Mouse (Mus musculus) E14TG2a.4 (cell line): ENCODE measurements around the gene Ktn1.

ENCODE experiments used
- H3K27me3 ChIP-seq: 2 replicates; pipeline ENCODE4 v1.6.1; 2014; ENCODE audit warnings: low read length, control low read depth; ENCODE audit not compliant: insufficient read depth
- H3K36me3 ChIP-seq: 2 replicates; pipeline ENCODE4 v1.6.1; 2014; ENCODE audit warnings: low read length, control low read depth; ENCODE audit not compliant: insufficient read depth
- H3K4me1 ChIP-seq: replicated peaks from 2 replicates; pipeline ENCODE4 v1.6.1; 2014; ENCODE audit warnings: low read depth, low read length, control low read depth
- H3K4me3 ChIP-seq: replicated peaks from 2 replicates; pipeline ENCODE4 v1.5.1; 2014; ENCODE audit warnings: mild to moderate bottlenecking, low read length
- H3K9me3 ChIP-seq: 2 replicates; pipeline ENCODE4 v1.6.1; 2014; ENCODE audit warnings: low read length, control low read depth
- CTCF ChIP-seq: conservative IDR thresholded peaks from 2 replicates; pipeline ENCODE4 v1.5.1; 2014; ENCODE audit warnings: low read length
- NANOG ChIP-seq: IDR thresholded peaks from 2 replicates; pipeline ENCODE4 v1.6.1; 2014; ENCODE audit warnings: borderline replicate concordance, low read length, mixed read lengths
- POU5F1 ChIP-seq: IDR thresholded peaks from 2 replicates; pipeline ENCODE4 v1.6.1; 2014; ENCODE audit warnings: low read length, borderline replicate concordance

The Ktn1 gene

DNA sequence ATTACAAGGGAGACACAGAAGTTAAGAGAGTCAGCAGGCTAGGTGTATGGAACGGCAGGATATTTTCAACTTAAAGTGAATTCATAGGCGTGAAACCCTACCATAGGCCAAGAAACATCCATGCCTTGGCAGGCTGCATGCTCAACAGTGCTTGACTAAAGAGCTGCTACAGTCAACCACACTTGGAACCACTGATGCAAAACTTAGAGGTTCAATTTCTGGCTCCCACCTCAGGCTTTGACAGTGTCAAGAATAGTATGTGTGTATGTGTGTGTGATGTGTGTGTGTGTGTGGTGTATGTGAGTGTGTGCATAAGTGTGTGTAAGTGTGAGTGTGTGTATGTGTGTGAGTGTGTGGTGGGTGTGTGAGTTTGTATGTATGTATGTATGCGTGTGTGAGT, 127.3 kb downstream of the Ktn1 start:
- Histone ChIP-seq H3K27me3 (no peaks in the 10 kb centered on the region), H3K36me3 (no peaks in the 10 kb centered on the region; the same call in 1 of the 2 replicates), H3K4me3 (no peak overlapping the region), H3K9me3 (peaks cover 33% of the 10 kb centered on the region), H3K4me1 (no peaks in the 10 kb centered on the region)
- no peak for TF ChIP-seq NANOG
- no peak for TF ChIP-seq POU5F1
- TF ChIP-seq CTCF = no peak

DNA sequence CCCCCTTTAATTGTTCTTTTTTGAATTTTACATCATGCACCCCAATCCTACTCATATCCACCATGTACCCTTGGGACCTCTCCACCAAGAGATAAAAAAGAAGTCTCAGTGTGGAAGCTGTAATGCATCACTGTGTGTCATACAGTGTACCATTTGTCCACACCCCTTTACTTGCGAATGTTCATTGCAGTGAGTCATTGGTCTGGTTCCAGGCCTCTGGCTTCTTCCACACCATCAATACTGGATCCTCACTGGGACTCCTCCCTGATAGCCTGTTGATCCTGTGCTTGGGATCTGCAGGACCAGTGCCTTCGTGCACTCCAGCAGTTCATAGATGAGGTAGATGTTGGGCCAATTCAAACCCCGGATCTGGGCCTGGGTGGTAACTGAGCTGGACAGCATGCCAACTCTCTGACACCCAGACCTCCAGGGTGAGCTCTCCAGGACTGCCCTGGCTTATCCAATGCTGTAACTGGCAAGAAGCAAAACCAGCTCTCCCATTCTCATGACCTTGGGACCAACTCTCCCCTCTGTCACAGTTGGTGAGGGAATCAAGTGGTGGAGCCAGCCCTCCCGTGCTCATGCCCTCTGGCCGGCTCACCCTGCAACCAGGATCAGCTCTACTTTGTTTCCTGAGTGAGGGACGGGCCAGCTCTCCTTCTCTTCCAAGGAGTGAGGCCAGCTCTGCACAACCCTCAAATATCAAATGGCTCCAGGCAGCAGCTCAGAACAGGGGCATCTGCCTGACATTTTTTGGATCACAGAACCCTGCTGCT, 128.2 kb downstream of the Ktn1 start:
- no peak overlapping the region for H3K4me3 ChIP-seq
- TF ChIP-seq NANOG (no peak), POU5F1 (no peak), CTCF (no peak)
- no peaks in the 10 kb centered on the region for H3K4me1 ChIP-seq
- peaks cover 24% of the 10 kb centered on the region for H3K9me3 ChIP-seq
- H3K27me3 ChIP-seq = no peaks in the 10 kb centered on the region
- H3K36me3 ChIP-seq = no peaks in the 10 kb centered on the region

GRCm38 (mm10) chr14:47786112-47786511, 137.9 kb downstream of the Ktn1 start:
- peaks cover 7% of the 10 kb centered on the region; the same call in 1 of the 2 replicates for H3K9me3 ChIP-seq
- H3K4me1 ChIP-seq = peaks cover 8% of the 10 kb centered on the region
- TF ChIP-seq POU5F1 (no peak), NANOG (no peak), CTCF (no peak)
- H3K4me3 ChIP-seq = no peak overlapping the region
- no peaks in the 10 kb centered on the region for H3K36me3 ChIP-seq
- no peaks in the 10 kb centered on the region for H3K27me3 ChIP-seq
